Mouse (Mus musculus) CH12.LX (cell line): ENCODE data around the gene Tmbim6. TPM values are rescaled to one million over a fixed set of nuclear protein-coding genes. Genes with fewer than 3 reads are reported as not detected.

Experiments
- DNase-seq: peaks from one replicate; pipeline ENCODE4 v3.0.0-alpha.2; 2013; ENCODE audit errors: extremely low read depth
- H3K27ac ChIP-seq: 2 replicates; pipeline ENCODE4 v1.5.1; 2012; ENCODE audit warnings: low read depth, mild to moderate bottlenecking, control low read depth, moderate library complexity; ENCODE audit not compliant: insufficient read depth
- H3K27me3 ChIP-seq: replicated peaks from 2 replicates; pipeline ENCODE3; 2012; ENCODE audit warnings: inconsistent platforms
- H3K36me3 ChIP-seq, 2 experiments: replicated peaks in 1 of 2; 2 replicates each; pipeline versions ENCODE3 to v1.6.1; 2012; ENCODE audit warnings: inconsistent platforms in 1 of 2, low read length in 1 of 2, mild to moderate bottlenecking in 1 of 2, mixed read lengths in 1 of 2, moderate library complexity in 1 of 2; ENCODE audit not compliant: control insufficient read depth in 1 of 2, insufficient read depth in 1 of 2
- H3K4me1 ChIP-seq, 2 experiments: 2 replicates each; pipeline ENCODE4 v1.6.1; 2012; ENCODE audit warnings: inconsistent platforms in 1 of 2, moderate library complexity in 1 of 2; ENCODE audit not compliant: insufficient read depth in 2 of 2, control insufficient read depth in 1 of 2
- H3K4me2 ChIP-seq: 2 replicates; pipeline ENCODE4 v1.6.1; 2012; ENCODE audit warnings: low read depth, mild to moderate bottlenecking, control low read depth; ENCODE audit not compliant: poor library complexity, insufficient read depth, severe bottlenecking
- H3K4me3 ChIP-seq, 3 experiments: fragments of 150-350 bp in 1 of 3; sonication (generic) in 1 of 3; replicated peaks in 1 of 3; 2 replicates each; pipeline versions ENCODE3 to v1.5.1; 2011 to 2012; ENCODE audit warnings: low read depth in 2 of 3, low read length in 2 of 3, mild to moderate bottlenecking in 2 of 3, moderate library complexity in 2 of 3, control low read depth in 1 of 3, improper control_type of control experiment in 1 of 3, inconsistent platforms in 1 of 3, mixed read lengths in 1 of 3; ENCODE audit not compliant: poor library complexity in 1 of 3
- H3K79me2 ChIP-seq: replicated peaks from 2 replicates; pipeline ENCODE4 v1.6.1; 2012; ENCODE audit warnings: mild to moderate bottlenecking, moderate library complexity; ENCODE audit not compliant: control insufficient read depth, poor library complexity, insufficient read depth, severe bottlenecking; ENCODE audit errors: extremely low read depth
- H3K9ac ChIP-seq: 2 replicates; pipeline ENCODE4 v1.6.1; 2012; ENCODE audit warnings: low read depth, mild to moderate bottlenecking, control low read depth, moderate library complexity; ENCODE audit not compliant: insufficient read depth
- H3K9me3 ChIP-seq: replicated peaks from 2 replicates; pipeline ENCODE3; 2012; ENCODE audit warnings: low read length, inconsistent platforms, mixed read lengths
- BHLHE40 ChIP-seq: IDR thresholded peaks from 2 replicates; pipeline ENCODE4 v1.6.1; 2011; ENCODE audit warnings: mild to moderate bottlenecking, low read depth, low read length, improper control_type of control experiment
- E2F4 ChIP-seq: IDR thresholded peaks from 2 replicates; pipeline ENCODE4 v1.6.1; 2011; ENCODE audit warnings: low read depth, low read length, improper control_type of control experiment; ENCODE audit not compliant: insufficient replicate concordance
- ELF1 ChIP-seq: IDR thresholded peaks from 2 replicates; pipeline ENCODE4 v1.6.1; 2014; ENCODE audit warnings: low read depth, mild to moderate bottlenecking, inconsistent platforms, low read length, improper control_type of control experiment
- EP300 ChIP-seq: IDR thresholded peaks from 2 replicates; pipeline ENCODE4 v1.6.1; 2011; ENCODE audit warnings: low read length, improper control_type of control experiment
- JUN ChIP-seq: IDR thresholded peaks from 2 replicates; pipeline ENCODE4 v1.6.1; 2011; ENCODE audit warnings: low read depth, mild to moderate bottlenecking, low read length, improper control_type of control experiment, moderate library complexity; ENCODE audit not compliant: insufficient read depth
- KAT2A ChIP-seq: IDR thresholded peaks from 2 replicates; pipeline ENCODE4 v1.6.1; 2012; ENCODE audit warnings: low read length, improper control_type of control experiment, inconsistent platforms; ENCODE audit not compliant: insufficient replicate concordance
- MAFK ChIP-seq: IDR thresholded peaks from 2 replicates; pipeline ENCODE4 v1.6.1; 2011; ENCODE audit warnings: low read length, improper control_type of control experiment; ENCODE audit not compliant: insufficient replicate concordance
- MAX ChIP-seq: IDR thresholded peaks from 2 replicates; pipeline ENCODE4 v1.6.1; 2011; ENCODE audit warnings: low read length, improper control_type of control experiment
- MAZ ChIP-seq: IDR thresholded peaks from 2 replicates; pipeline ENCODE4 v1.6.1; 2012; ENCODE audit warnings: low read depth, mild to moderate bottlenecking, inconsistent platforms, low read length, improper control_type of control experiment, moderate library complexity
- MEF2A ChIP-seq: IDR thresholded peaks from 2 replicates; pipeline ENCODE4 v1.6.1; 2014; ENCODE audit warnings: low read depth, mild to moderate bottlenecking, inconsistent platforms, low read length, improper control_type of control experiment, borderline replicate concordance
- MXI1 ChIP-seq: IDR thresholded peaks from 2 replicates; pipeline ENCODE4 v1.6.1; 2011; ENCODE audit warnings: mild to moderate bottlenecking, low read depth, low read length, improper control_type of control experiment
- MYC ChIP-seq: IDR thresholded peaks from 2 replicates; pipeline ENCODE4 v1.6.1; 2011; ENCODE audit warnings: low read depth, mild to moderate bottlenecking, improper control_type of control experiment, low read length
- NRF1 ChIP-seq: IDR thresholded peaks from 2 replicates; pipeline ENCODE4 v1.6.1; 2014; ENCODE audit warnings: low read depth, mild to moderate bottlenecking, inconsistent platforms, low read length, improper control_type of control experiment, moderate library complexity
- PAX5 ChIP-seq: IDR thresholded peaks from 2 replicates; pipeline ENCODE4 v1.6.1; 2012; ENCODE audit warnings: low read length, inconsistent platforms, mixed read lengths
- RCOR1 ChIP-seq: conservative IDR thresholded peaks from 2 replicates; pipeline ENCODE4 v1.6.1; 2012; ENCODE audit warnings: low read depth, mild to moderate bottlenecking, inconsistent platforms, low read length, improper control_type of control experiment
- UBTF ChIP-seq: IDR thresholded peaks from 2 replicates; pipeline ENCODE4 v1.6.1; 2012; ENCODE audit warnings: low read depth, mild to moderate bottlenecking, inconsistent platforms, low read length, improper control_type of control experiment, moderate library complexity
- USF1 ChIP-seq: IDR thresholded peaks from 2 replicates; pipeline ENCODE4 v1.6.1; 2014; ENCODE audit warnings: low read depth, mild to moderate bottlenecking, inconsistent platforms, low read length, improper control_type of control experiment
- USF2 ChIP-seq: conservative IDR thresholded peaks from 2 replicates; pipeline ENCODE4 v1.6.1; 2011; ENCODE audit warnings: low read depth, low read length, improper control_type of control experiment
- ZMIZ1 ChIP-seq: IDR thresholded peaks from 2 replicates; pipeline ENCODE4 v1.6.1; 2012; ENCODE audit warnings: low read depth, mild to moderate bottlenecking, inconsistent platforms, low read length, improper control_type of control experiment
- dilution Hi-C: fragments of 300-500 bp; cut with MboI; formaldehyde crosslinking; loops from 2 replicates; pipeline ENCODE4 v1.14.3; 2020; ENCODE audit warnings: low sequenced_read_pairs; ENCODE audit not compliant: extremely low pct_unique_long_range_greater_than_20kb, extremely low pct_ligation_motif_present
- in situ Hi-C: fragments of 300-500 bp; cut with MboI; formaldehyde crosslinking; loops from 3 replicates; pipeline ENCODE4 v1.14.3; 2019; ENCODE audit warnings: low sequenced_read_pairs, low pct_ligation_motif_present, low pct_unique_long_range_greater_than_20kb, mixed read lengths
- polyA plus RNA-seq: library from polyadenylated mRNA; unstranded; fragments of >175 nt; gene quantifications from 2 replicates; pipeline ENCODE4 v1.2.1, GENCODE M21; 2012; ENCODE audit warnings: low read depth; ENCODE audit not compliant: insufficient read length
- total RNA-seq, 2 experiments: library from RNA; depleted of rRNA; stranded (reverse); fragments of 300-350 nt in 1 of 2; fragments of >200 nt in 1 of 2; gene quantifications; 2 replicates each; pipeline ENCODE4 v1.2.3; 2012 to 2014

Gene Tmbim6
- total and polyA plus RNA-seq, 3 experiments = 268 to 329 (median 269) TPM

DNA sequence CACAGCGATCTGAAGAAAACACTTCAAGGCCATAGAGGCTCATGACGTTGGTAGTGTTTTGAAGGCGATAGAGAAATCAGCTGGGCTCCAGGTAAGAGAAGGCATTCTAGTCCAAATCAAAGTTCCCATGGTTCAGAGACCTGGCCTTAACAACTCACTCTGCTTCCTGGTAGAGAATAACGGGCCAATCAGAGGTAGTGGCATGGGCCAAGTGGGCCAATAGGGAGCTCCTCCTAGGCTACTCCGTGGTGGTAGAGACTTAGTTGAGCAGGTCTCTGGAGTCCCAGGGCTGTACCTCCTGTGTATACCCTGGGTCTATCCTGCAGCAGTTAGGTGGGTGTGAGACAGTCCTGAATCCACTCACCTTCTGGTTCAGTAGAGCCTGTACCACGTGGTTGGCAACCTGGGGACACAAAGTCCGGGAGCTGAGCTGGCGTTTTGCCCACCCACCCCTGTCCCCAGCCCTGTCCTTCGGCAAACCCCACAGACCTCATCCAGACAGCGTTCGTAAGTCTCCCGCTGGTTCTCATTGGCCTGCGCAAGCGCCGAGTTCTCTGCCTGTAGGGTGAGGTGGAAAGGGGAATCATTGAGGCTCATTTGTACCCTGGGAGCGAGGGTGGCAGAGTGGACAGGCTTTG is 40.5 kb downstream of the Tmbim6 start:
- H3K9ac ChIP-seq = no peak overlapping the region
- H3K27ac ChIP-seq = no peak overlapping the region
- H3K4me1 ChIP-seq = peaks cover 6 to 31% of the 10 kb centered on the region in 2 experiments; a peak in 3 of 4 replicates
- DNase-seq = no peak
- dilution Hi-C loops (no loop called here), in situ Hi-C loops (no loop called here)
- no peak overlapping the region for H3K4me3 ChIP-seq
- H3K36me3 ChIP-seq = peaks cover 4 to 55% of the 10 kb centered on the region in 2 experiments
- H3K79me2 ChIP-seq = no peaks in the 10 kb centered on the region
- H3K9me3 ChIP-seq = no peaks in the 10 kb centered on the region
- H3K27me3 ChIP-seq = no peaks in the 10 kb centered on the region
- TF ChIP-seq MAFK = no peak
- TF ChIP-seq E2F4 = no peak
- no peak for TF ChIP-seq JUN
- TF ChIP-seq UBTF = no peak
- TF ChIP-seq MXI1 = no peak
- no peak for TF ChIP-seq MAX
- no peak for TF ChIP-seq USF1
- H3K4me2 ChIP-seq = no peak overlapping the region

DNA sequence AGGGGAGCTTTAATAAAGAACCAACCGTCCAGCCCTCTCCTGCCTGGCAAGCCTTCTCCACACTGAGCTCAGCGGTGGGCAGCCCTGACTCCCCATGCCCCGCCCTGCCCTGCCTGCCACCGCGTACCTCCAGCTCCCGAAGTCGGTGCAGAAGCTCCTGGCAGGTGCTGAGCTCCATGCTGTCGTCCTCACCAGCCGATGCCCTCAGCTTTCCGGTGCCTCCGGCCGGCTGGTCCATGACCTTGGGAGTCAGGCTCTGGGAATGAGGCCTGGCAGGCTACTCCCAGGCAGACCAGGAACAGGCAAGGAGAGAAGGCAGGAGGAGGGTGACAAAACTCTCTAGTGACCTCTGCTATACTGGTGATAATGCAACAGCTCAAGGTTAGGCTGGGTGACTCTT is 41.2 kb downstream of the Tmbim6 start:
- no peaks in the 10 kb centered on the region for H3K27me3 ChIP-seq
- peaks cover 4 to 55% of the 10 kb centered on the region in 2 experiments for H3K36me3 ChIP-seq
- H3K4me2 ChIP-seq = no peak overlapping the region
- H3K79me2 ChIP-seq = no peaks in the 10 kb centered on the region
- H3K4me1 ChIP-seq = peaks cover 6 to 36% of the 10 kb centered on the region in 2 experiments; a peak in 3 of 4 replicates
- in situ Hi-C loops (no loop called here), dilution Hi-C loops (no loop called here)
- TF ChIP-seq ZMIZ1 = no peak
- TF ChIP-seq MAZ = no peak
- TF ChIP-seq EP300 = no peak
- TF ChIP-seq KAT2A = no peak
- TF ChIP-seq BHLHE40 = no peak
- TF ChIP-seq NRF1 = no peak
- TF ChIP-seq MXI1 = no peak
- no peak for TF ChIP-seq ELF1
- no peak for TF ChIP-seq USF2
- no peak for TF ChIP-seq MEF2A
- TF ChIP-seq MYC = no peak
- TF ChIP-seq UBTF = no peak
- TF ChIP-seq RCOR1 = no peak
- TF ChIP-seq PAX5 = no peak
- H3K9ac ChIP-seq = no peak overlapping the region
- no peak overlapping the region for H3K27ac ChIP-seq
- no peak overlapping the region for H3K4me3 ChIP-seq
- no peak for DNase-seq
- H3K9me3 ChIP-seq = no peaks in the 10 kb centered on the region
